Mouse (Mus musculus): ENCODE measurements at regions not wholly inside any gene's neighbourhood (a gene's known extent, or its start where the extent isn't known, plus 50 kb on each side); places are given as distances from the start of the nearest gene placed in this dataset.

DNA sequence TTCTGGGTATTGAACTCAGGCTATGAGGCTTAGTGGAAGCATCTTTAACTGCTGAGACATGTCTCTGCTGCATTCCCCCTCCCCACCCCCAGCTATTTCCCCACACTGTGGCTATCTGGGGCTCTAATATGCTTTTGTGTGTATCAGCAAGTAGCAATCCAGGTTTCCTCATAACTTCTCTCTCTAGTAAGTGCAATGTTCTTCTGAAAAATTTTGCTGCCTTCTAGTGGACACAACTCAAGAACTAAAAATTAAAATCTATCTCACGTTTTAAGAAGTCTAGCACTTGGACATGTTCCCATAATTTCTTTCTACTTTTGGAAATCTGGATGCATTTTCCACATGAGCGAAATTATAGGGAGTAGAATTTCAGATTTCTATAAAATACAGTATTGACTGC lies 50.3 kb upstream of the D16Ertd472e start:
- no peak for TF ChIP-seq POLR2A (IDR thresholded peaks at IDR 0.05; ENCODE audit: insufficient read depth, low read depth, low read length)
- TF ChIP-seq EP300 (IDR thresholded peaks at IDR 0.05; ENCODE audit: insufficient read depth, low read depth, low read length): no peak
- TF ChIP-seq CTCF (IDR thresholded peaks at IDR 0.05): peak; percentile 67

Data from heart, adult 2 months (tissue).